Mouse (Mus musculus): ENCODE measurements around the gene Eif2ak4.
A peak's percentile ranks its signal among the peaks of the same experiment; 100 is the strongest.

Eif2ak4 gene

DNA sequence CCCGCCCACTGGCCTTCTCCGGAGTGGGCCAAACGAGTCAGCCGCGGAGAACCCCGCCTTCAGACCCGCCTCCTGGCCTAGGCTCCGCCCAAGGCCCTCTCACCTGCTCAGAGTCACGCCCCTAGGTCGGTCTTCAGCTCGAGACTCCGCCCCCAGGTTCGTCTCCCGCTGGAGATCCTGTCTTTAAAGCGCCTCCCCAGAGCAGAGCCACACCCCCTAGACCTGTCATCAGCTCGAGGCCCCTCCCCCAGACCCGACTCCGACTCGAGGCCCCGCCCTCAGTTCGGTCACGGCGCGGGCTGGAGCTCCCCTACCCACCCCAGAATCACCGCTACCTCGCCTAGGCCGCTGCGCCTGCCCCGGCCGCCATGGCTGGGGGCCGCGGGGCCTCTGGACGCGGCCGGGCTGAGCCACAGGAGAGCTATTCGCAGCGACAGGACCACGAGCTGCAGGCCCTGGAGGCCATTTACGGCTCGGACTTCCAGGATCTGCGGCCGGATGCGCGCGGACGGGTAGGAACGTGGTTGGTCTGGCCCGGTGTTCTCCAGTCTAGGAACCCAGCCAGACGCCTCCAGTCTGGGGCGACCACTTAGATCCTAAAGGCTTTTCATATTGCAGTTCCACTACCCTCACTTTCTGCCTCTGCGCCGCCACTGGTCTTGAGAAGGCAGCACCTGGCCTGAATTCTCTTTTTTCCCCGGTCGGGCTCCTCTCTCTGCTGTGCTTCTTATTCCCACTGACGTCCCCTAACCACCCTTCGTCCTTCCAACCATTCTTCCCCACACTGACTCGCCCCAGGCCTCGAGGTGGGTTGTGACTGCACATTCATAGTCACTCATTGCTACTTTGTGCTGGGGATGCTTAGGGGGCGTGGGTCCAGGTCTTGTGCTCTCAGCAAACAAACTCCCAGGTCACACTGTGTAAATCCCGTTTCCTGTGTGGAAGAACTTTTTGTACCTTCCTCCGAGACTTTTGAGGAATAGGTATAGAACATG lies at the start of gene Eif2ak4:
Eif2ak4 (plus strand) TSS at position 278 of the 995 bp plus-strand sequence.
- DNase-seq (ENCODE audit: extremely low read depth, insufficient read length, low spot score) = peak; percentile 99

DNA sequence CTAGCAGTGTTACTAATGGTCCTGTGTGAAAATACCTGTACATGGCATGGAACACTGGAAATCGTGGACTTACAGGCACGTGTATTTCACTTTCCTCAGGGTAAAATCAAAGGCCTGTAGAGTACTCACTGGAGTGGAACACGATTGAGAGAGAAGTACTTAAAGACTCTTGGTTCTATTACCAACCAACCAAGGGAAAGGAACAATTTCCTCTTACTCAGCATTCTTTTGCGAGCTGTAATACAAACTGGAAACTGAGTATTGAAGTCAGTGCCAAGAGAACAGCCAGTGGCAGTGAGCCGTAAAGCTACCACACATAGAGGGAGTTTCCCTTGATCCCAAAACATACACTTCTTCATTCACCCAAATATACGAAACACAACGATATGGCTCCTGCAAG lies 47.1 kb upstream of the Eif2ak4 start:
- no peak for DNase-seq (ENCODE audit: extremely low read depth, insufficient read length, low spot score)

DNA sequence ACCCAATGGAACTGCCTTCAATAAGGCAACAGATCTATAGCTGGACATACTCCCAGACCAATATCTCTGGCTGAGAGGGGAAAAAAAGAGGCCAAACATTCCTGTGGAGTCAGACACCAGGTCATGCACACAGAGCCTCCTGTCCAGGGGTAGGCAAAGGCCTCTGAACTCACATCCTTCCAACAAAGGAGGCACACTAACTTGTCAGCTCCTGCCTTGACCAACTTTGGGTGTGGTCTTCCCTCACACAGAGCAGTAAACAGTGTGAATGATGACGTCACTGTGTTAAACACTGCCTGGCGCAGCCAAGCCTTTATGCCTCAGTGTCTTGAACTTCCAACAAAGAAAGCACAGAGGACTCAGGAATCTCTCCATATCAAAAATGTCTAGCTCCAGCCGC lies 44.5 kb upstream of the Eif2ak4 start:
- DNase-seq (ENCODE audit: extremely low read depth, insufficient read length, low spot score) = no peak

DNA sequence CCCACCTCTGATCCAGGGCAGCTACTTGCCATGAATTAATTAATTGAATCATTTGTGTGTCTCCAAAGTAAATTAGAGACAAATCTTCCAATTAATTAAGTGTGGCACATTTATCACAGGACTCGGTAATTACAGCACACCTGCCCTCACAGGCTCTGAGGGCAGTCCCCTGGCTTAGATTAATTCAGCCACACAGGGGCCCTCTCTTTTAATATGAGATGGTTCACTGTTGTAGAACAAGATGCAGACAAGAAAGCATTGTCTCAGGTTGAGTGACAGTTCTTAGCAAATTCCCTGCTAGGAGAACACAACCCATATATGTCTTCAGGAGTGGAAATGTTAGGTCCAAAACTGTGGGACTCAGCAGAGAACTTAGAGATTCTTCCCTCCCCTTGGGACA lies 42.9 kb upstream of the Eif2ak4 start:
- DNase-seq (ENCODE audit: extremely low read depth, insufficient read length, low spot score) = no peak

DNA sequence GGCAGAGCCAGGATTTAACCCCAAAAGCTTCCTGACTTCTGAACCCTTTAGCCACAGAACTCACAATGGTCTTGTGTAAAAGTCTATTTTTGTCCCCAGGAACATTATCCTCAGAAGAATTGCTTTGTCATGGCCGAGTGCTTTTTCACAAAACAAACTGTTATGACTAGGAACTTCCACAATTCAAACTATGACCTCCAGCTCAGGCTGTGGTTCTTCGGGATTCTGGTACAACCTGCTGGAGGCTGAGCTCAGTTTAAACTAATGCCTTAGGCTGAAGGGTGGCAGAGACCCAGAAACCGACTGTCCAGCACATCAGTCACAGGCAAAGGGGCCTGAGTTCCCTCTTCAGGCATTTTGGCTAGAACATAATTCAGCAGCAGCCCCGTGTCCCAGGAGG lies 34.9 kb upstream of the Eif2ak4 start:
- peak; percentile 31 for DNase-seq (ENCODE audit: extremely low read depth, insufficient read length, low spot score)

DNA sequence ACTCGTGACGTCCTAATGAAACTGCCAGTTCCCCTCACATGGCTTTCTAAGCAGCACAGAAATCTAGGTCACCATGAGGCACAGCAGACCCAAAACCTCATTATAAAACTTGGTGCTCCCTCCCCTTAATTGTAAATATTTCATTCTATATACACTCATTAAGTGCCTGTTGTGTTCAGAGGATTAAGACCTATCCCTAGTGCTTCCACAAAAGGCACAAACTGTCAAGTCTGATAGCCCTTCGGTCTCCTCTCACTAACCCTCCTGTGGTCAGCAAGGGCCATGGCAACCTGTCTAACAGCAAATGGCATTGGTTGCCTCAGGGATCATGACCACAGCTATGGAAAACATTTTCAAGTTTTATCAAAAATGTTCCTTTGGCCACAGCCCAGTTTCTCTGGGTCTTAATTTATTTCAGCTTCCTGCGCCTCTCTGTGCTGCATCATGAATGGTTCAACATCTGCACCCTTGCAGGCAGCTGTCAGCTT lies 34.5 kb upstream of the Eif2ak4 start:
- no peak for DNase-seq (ENCODE audit: extremely low read depth, insufficient read length, low spot score)

DNA sequence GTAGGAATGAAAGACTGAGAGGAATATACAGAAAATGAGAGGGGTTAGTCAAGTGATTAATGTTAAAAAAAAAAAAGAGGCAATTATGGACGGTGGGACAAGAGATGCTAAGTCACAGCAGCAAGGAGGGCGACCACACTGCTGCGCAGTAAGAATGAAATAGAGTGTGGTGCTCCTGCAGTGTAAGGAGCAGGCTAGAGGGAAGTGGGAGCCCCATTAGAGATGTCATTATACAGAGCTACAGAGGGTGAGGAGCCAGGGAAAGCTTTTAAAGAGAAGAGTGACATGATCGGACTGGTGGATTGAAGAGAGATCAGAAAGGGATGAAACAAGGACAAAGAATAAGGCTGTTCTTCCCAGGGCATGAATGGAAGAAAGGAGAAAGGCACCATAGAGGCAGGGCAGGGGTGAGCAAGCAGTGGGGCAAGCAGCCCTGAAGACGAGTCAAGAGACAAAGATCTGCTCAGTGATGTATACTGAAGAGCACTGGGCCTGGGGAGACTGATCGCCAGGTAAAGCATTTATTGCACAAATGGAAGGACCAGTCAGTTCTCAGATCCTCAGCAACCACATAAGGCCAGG lies 33.2 kb upstream of the Eif2ak4 start:
- DNase-seq (ENCODE audit: extremely low read depth, insufficient read length, low spot score) = no peak

DNA sequence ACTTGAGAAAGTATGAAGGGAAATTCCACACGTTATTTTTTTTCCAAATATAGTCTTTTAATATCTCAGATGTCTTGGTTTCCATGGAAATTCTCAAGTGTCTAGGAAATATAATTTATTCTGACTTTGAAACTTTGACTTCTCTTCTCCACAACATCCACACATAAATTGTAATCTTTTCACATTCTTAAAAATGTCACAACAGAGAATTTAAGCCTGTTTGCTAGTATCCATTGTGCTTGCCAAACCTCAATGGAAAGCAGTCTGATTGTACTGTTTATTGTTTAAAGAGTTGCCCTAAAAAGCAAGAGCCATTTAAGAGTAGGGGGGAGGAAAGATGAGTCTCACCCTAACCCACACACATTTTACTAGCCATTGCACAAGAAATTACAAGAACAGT lies 16.6 kb upstream of the Eif2ak4 start:
- no peak for DNase-seq (ENCODE audit: extremely low read depth, insufficient read length, low spot score)

DNA sequence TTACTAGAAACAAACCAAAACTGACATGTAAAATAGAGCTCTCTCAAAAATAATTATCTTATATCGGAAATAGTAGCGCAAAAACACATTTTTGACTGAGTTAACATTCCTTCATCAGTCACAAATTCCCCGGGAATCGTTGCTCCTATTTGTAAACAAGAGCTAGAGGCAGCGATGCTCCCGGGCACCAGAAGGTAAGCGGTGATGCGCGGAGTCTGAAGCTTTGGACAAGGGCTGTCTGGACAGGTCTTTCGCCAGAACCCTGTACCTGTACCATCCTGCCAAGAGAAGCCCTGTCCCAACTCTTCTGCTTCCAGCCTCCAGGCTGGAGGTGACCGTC lies 15.9 kb upstream of the Eif2ak4 start:
- DNase-seq (ENCODE audit: extremely low read depth, insufficient read length, low spot score) = no peak

DNA sequence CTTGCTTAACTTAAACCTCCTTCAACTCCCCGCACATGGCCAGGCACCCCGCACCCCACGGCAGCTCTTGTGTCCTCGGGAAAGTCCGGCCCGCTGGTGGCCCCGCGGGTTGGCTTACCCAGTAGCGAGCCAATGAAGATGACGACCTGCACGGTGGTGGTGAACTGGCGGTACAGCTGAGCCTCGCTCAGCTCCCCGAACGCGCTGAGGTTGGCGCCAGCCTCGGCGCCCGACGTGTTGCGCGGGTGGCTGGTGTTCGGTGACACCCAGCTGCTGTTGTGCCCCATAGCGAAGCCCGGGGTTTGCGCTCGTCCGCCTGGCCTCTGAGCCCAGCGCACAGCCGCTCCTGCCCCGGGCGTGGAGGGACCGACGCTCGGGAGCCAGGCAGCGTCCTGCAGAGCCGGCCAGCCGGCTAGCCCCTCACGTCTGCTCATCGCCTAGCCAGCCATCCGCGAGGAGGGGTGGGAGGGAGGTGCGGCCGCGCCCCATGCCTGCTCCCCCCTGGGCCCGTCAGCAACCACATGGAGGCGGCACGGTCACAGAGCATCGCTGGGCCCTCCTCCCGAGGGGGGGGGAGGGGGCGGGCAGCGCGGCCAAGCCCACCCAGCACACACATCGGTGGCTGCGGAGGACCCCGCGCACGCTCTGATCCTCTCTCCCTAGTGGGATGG lies 15.4 kb upstream of the Eif2ak4 start, which contains the start of gene Gpr176:
Gpr176 (minus strand) TSS at position 519 of the 671 bp plus-strand sequence.
- no peak for DNase-seq (ENCODE audit: extremely low read depth, insufficient read length, low spot score)

DNA sequence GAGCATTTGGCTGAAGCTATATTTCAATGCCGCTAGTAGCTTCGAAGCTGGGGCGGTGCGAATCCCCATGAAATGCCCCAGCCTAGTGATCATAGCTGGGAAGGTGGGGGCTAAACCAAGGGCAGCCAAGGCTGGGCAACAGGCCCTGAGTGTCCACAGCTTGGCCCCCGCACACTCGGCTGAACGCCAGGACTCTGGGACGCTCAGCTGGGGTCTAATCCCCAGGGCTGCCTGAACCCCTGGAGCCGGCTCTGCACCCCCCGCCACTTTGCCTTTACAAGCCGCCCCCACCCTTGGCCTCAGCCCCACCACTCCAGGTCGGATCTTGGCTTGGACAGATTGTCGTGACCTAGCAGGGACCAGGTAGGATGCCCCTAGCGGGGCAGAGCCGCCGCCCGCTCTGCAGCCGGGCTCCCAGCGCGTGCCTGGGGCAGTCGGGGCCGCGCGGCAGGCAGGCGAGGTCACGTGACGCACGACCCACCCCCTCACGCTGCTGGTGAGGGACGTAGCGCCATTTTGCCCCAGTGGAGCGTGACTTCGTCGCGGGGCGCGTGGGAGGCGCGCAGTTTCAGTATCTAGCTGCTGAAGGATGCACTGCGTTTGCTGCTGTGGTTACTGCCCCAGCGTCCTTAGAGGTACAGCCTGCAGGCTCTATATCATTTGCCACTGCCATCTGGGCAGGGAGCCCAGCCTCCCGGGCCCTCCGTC lies 14.7 kb upstream of the Eif2ak4 start:
- no peak for DNase-seq (ENCODE audit: extremely low read depth, insufficient read length, low spot score)

DNA sequence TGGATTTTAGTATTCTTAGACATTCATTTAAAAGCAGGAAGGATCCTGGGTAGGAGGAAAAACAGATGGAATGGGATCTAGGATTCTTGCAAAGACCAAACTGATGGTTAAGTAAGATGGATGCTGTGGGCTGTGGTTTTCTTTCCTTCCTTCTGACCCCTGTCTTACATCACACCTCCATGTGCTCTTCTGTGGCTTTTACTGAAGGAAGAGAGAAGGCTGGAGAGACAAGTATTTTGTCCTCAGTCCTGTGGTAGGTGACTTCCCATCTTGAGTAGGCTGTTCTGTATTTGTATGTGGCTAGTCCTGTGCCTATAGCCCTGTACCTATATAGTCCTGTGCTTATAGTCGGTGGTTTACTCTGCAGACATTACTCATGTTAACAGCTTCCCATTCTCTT lies 12.9 kb upstream of the Eif2ak4 start:
- no peak for DNase-seq (ENCODE audit: extremely low read depth, insufficient read length, low spot score)

DNA sequence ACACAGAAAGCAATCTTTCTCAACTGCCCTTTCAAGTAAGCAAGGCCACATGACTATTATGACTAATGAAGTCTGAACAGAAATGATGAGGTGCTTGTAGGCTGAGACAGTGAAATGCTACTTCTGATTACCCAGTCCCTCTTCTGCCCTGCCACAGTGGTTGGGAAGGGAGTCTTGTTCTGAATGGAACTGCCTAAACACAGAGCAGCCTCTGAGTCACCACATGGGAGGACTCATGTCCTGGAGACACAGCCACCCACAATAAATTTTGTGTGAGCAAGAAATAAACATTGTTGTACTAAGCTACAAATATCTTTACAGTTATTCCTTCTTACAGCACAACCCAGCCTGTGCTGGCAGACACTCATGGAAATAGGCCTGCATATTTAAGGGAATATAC lies 12.5 kb upstream of the Eif2ak4 start:
- DNase-seq (ENCODE audit: extremely low read depth, insufficient read length, low spot score) = peak; percentile 37

DNA sequence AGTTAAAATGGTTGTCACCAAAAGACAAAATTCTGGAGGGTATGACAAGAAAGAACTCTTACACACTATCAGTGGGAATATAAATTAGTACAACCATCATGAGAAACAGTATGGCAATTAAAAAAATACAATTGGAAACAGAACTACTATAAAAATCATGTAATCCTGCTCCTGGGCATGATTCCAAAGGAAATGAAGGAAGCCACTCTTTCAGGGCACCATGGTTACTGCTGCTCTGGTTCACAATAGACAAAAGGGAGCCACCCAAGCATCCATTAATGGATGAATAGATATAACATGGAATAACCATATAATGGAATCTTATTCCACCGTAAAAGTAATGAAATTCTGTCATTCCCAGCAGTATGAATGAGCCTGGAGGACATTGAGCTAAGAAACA lies 8.7 kb upstream of the Eif2ak4 start:
- DNase-seq (ENCODE audit: extremely low read depth, insufficient read length, low spot score) = no peak

DNA sequence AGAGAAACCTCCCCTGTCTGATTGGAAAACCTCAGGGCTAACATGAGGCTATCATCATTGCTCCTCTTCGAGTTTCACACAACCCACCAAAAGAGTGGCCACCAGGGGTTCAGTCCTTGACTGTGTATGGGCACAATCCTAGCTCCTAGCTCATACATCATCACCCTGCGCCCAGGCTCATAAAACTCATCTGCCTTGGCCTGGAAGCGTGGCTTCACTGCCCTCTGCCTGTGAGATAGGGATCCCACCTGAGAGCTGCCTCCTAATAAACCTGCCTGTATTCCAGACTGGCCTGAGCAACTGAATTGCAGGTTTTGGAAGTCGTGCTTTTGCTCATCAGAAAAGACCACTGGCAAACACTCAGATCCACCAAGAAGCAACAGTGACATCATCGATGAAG lies 5.0 kb upstream of the Eif2ak4 start:
- no peak for DNase-seq (ENCODE audit: extremely low read depth, insufficient read length, low spot score)

DNA sequence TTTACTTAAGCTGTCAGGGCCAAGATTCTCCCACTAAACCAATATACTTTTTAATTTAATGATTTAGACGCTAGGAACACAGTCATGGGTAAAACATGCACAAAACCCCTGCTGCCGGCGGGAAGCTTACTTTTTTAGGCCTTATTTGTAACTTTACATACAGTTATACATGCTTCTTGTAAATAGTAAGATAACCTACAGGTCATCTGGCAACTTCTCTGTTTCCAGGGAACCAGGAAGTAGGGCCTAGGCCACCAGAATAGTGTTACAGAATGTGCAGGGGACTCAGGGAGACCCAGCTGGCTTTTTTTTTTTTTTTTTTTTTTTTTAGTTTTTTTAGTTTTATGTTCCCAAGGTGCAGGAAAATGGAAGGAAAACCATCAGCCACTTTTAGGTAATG lies 1.2 kb downstream of the Eif2ak4 start:
- no peak for DNase-seq (ENCODE audit: extremely low read depth, insufficient read length, low spot score)

DNA sequence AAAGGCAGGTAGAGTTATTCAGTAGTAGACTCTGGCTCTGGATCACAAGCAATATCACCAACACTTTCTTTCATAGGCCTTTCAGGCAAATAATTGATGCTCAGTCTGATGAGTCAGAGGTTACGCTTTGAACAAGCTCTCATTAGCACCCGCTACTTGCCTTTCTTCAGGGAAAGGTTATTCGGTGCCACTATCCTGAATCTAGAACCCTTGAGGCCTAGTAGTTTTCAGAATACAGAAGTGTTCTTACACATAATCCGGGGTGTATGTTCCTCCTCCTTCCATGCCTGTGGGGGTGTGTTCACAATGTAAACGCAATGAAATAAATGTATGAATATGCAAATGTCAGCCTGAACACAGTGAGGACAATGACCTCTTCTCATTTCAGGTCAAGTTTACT lies 1.7 kb downstream of the Eif2ak4 start:
- DNase-seq (ENCODE audit: extremely low read depth, insufficient read length, low spot score) = no peak

DNA sequence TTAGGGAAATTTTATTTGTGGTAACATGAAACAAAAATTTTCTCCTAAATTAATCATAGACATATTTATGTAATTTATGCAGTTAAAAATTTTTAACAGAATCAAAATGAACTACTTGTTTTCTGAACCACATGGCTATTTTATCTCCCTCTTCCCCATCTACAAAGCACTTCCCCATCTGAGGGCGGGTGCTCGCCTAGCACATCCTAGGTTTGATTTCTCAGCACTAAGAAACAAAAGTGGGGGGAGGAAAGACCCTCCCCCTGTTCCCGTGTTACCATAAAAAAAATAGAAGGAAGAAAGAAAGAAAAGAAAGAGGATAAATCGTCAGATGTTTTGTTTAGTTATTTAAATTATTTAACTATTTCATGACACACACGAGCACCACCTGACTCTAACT lies 2.8 kb downstream of the Eif2ak4 start:
- DNase-seq (ENCODE audit: extremely low read depth, insufficient read length, low spot score) = no peak

DNA sequence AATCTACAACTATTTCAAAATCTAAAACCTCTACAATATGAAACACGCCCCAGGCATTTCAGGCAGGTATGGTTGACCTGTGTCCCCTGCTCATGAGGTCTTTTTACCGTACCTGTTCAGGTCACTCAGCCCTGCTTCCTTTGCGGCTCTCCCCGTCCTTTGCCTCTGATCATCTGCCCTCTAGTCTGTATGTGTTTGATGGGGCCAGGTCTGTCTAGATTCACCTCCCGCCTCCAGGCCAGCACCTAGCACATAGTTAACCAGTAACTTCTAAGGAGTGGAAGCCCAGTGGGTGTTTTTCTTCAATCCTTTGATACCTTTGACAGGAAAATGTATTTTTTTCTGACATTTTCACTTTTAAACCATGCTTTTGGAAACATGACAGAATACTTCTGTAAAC lies 11.3 kb downstream of the Eif2ak4 start:
- no peak for DNase-seq (ENCODE audit: extremely low read depth, insufficient read length, low spot score)

DNA sequence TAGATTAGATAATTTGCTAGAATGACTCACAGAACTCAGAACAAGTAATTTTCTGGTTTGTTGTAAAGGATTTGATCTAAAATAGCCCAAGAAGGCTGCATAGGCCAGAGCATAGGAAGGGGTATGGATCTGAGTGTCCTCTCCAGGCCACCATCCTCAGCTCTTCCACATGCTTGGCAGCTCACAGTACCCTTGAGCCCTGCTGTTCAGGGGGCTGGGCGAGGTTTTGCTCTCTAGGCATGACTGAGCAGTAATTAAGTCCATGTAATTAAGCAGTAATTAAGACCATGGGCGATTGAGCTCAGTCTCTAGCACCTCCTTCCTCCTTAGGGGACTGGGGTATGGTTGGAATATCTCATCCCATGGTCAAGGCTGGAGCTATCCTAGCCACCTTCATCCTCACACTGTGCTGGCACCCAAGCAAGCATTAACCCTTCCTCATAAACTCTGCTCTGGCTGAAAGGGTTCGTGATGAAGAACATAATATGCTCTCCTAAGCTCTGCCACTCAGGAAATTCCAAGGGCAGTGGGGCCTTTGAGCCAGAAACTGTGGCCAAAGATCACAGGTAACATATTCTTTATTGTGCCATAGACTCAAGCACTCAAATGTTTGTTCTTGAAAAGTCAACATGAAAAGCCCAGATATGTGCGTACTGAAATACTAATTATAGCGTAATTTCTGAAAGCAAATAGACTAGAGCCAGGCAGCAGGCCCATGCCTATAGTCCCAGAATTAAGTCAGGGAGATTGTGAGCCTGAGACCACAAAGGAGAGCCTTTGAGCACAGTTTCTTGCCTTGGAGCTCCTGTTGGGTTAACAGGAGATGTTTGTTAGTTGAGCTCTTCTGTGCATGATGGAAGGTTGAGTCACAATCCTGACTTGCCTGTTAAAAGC lies 13.7 kb downstream of the Eif2ak4 start:
- no peak for DNase-seq (ENCODE audit: extremely low read depth, insufficient read length, low spot score)

Measured in 3134 (cell line).